Mouse (Mus musculus) gastrocnemius, postnatal 25 days (tissue): ENCODE results near the gene Cnr2. TPM values are rescaled to one million over a fixed set of nuclear protein-coding genes. Genes with fewer than 3 reads are reported as not detected.

Experiments used
- DNase-seq: peaks from one replicate; pipeline ENCODE4 v3.0.0; 2022
- total RNA-seq, 2 experiments: library from RNA; stranded (reverse); gene quantifications; 1 replicate in 1 of 2; 2 replicates in 1 of 2; pipeline ENCODE4 v1.2.3; 2021

Gene Cnr2
- total RNA-seq, 2 experiments from 2014 or later = 0.08 to 0.10 TPM

DNA sequence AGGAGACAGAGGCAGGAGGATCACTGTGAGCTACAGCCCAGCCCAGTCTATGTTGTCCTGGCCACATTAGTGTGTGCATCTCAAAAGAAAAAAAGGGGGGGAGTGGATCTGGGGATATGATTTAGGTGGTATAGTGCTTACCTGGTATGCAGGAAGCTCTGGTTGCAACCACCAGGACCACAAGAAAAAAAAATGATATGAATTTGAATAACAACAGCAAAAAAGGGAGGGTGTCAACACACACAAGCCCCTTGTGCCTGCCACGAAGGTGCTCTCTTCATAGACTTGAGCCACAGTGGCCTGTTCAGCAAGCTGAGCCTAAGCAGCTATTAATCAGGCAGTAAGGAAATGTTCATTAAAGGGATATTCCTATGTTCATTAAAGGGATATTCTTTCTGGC is 9.6 kb downstream of the Cnr2 start:
- no peak for DNase-seq

DNA sequence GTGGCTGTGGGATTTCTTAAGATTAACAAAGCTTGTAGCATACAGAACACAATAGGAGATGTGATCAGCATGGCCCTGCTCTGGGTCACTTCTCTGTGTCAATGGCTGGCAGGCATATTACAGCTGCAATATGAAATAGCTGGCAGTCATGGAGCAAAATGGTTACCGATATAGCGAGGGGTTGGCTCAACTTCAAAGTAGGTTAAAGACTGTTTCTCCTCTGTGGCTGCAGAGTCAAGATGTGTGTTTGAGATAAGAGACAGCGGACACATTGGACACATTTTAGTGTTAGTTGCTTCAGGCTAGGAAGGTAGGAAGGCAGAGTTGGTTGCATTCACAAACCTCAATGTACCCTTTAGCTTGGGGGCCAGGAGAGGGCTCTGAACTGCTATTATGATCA is 11.4 kb downstream of the Cnr2 start:
- DNase-seq = no peak

DNA sequence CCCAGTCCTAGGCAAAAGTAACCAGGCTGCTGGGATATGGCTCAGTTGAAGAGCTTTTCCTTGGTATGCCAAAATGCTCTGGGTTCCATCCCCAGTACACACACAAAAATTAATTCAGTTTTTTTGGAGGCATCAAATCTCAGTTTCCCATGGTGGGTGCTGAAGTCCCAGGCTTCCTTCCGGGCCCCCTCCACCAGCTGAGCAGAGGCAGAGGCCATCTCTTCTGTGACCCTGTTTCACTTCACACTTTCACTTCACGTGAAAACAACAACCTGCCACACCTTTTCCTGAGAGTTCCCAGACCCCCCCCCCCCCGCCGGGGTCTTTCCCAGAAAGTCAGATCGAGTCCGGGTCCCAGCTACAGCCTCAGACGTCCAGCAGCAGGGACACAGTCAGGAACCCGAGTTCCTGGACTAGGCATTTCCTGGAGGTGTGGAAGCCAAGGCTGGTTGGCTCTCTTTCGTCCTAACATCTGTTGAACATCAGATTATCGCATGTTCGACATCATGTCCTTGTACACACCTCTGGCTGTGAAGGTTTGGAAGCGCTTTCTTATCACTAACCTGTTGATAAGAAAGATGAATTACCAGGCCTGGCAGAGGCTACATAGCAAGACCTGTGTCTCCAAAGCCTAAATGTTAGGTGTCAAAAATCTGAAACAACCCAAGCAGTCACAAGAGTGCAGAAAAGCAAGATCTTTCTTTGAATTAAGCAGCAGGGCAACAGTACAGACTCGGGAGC is 14.3 kb downstream of the Cnr2 start:
- DNase-seq = no peak

DNA sequence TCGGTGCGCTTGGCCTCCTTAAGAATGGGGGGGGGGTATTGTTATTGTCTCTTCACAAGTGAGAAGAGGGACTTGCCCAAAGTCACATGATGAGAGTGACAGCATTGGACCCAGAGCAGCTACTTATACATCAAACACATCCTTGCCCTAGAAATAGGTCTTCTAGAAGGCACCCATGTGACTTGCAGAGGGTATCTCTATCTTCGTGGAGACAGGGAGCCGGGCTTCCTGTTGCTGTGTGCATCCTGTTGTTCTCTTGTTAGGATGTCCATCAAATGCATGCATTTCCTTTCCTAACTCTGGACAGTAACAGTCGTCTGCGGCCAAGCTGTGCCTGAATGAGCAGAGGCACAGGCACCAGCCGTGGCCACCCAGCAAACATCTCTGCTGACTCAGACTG is 16.3 kb downstream of the Cnr2 start:
- no peak for DNase-seq

DNA sequence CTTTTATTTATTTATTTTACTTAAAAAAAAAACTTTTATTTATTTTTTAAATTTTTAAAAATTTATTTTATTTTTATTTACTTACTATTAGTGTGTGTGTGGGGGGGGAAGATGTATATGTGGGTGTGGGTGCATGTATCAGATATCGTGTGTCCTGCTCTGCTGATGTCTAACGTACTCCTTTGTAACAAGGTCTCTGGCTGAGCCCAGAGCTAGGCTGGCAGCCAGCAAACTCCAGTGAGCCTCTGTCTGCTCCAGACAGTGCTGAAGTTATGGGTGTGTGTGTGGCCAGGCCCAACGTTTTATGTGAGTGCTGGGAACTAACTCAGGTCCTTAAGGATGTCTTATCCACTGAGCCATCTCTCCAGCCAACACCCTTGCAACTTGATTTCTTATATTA is 17.0 kb downstream of the Cnr2 start:
- no peak for DNase-seq

DNA sequence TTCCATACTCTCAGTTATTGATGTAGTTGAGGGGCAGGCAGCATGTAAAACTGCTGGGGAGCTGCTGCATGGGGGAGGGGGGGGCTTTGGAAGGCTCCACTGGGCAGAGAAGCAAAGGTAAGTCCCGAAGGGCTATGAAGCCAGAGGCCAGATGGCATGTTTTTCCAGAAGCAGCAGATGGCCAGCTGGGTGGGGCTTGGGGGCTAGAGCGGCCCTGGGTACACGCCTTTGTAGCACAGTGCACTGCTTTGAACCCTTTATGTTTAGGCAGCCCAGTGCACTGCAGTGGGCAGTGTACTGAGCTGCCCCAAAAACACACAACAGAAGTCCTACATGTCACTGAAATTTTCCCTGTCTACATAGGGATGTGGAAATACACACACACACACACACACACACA is 17.6 kb downstream of the Cnr2 start:
- no peak for DNase-seq

DNA sequence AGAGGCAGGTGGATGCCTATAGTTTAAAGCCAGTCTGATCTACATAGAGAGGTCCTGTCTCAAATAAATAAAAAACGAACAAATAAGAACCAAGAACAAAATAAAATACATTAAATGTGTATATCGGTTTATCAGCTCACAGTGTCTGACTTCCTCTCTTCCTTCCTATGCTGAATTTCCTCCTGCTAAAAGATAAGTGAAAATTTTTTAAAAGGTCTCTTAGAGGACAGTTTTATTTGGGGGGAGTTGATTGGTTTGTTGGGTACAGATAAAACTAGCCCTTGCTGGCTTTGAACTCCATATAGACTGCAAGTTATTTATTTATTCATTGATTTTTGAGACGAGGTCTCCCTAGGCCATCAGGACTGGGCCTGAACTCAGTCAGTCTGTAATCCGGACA is 18.2 kb downstream of the Cnr2 start:
- no peak for DNase-seq

DNA sequence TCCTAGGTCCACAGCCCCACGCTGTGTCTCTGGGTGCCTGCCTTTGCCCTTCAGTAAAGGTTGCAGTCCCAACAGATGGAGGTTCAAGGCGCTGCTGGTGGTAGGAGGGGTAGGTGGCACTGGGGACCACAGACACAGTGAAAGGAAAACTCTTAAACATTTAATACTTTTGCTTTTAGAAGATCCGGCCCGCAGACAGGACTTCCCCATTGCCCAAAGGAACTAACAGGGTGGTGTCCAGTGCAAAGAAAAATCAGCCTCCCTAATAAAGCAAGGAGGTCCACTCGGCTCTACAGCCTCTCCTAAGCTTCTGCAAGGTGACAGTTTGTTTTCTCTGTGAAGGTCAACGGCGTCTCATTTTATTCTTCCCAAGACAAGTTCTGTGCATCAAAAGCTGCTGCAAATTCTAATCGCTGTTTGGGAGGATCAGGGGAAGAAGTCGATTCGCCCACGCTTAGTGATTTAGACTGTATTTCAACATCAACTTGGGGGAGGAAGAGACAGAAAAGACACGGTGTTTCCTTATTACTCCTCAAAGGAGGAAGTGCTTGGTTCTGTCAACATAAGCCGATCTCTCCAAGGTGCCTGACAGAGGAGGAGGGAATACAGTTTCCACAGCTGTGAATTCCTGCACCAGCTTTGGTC is 23.6 kb downstream of the Cnr2 start:
- no peak for DNase-seq

DNA sequence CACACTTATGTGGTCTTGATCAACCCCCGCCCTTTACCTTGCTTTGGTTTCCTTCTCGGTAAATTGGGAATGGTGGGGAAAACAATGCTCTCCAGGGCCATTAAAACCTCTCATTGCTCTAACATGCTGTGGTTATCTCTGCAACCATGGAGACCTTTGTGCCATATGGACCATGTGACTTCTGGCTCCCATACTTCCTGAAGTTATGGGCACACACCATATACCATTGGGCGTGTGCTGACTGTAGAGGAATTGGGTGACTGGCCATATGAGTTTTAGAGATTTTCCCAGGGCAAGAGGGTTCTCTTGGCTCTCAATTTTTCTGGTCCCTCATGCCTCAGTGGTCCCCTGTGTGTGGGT is 24.1 kb downstream of the Cnr2 start:
- DNase-seq = no peak

DNA sequence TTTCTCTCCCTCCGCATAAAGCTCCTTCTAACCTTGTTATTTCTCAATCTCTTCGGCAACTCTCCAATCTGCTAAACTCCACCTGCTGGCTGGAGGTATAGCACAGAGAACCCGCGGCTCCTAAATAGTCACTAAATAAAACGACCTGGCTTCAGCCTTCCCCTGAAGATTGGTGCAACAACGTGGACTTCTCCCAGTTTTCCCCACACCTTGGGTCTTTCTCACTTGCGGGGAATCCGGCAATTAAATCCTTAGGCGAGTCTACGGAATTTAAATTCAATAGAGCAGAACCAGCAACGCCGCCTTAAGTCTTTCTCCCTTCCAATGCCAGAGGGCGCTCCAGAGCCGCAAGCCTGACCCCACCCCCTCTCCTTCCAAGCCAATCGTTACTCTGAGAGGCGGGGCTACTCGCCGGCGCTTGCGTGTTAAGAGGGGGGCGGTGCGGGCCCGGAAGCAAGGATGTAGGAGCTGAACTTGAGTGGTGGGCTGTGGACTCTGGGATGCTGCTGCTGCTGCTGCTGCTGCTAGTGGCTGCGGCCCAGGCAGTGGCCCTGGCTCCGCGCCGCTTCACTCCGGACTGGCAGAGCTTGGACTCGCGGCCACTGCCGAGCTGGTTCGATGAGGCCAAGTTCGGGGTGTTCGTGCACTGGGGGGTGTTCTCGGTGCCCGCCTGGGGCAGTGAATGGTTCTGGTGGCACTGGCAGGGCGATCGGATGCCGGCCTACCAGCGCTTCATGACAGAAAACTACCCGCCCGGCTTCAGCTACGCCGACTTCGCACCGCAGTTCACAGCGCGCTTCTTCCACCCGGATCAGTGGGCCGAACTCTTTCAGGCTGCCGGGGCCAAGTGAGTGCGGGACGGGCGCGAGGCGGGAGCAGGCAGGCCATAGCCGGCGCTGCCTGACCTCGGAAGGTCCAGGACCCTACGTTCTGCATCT is 25.4 kb downstream of the Cnr2 start, which contains the start of gene Fuca1:
Fuca1 (plus strand) TSS at position 432 of the 938 bp plus-strand sequence.
- peak; percentile 92 for DNase-seq

DNA sequence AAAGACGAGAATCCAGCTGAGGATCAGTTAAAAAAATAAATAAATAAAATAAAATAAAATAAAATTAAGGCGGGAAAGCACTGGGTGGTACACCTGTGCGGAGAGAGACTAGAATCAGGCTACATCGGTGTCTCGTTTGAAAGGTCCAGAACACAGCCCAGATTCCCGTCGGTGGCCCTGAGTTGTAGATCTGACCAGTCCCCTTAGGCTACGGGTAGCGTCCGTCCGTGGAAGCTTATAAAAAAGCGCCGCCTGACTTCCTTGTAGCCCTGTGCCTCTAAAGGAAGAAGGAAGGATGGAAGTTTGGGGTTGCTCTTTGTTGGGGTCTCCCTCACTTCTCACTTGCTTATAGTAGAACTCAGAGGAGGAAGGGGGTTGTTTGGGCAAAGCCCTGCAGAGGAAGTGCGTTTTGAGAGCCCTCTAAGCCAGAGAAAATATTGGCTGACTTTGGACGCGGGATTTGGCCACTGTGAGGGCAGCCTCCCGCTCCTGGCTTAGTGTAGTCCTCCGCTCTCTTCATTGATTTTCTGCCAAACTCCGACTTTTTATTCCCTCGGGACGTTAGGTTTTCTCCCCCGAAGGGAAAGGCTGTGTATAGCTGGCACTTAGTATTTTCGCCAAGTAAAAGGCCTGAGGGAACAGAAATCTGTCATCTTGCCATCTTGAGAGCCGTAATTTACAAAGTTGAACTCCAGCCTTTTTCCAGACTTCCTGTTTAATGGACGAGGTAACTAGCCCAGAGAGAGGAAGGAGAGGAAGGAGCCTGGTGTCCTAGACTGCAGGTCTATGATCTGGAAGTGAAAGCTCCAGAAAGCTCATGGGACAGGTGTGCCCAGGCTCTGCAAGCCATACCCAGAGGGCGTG is 26.3 kb downstream of the Cnr2 start:
- peak; percentile 24 for DNase-seq

DNA sequence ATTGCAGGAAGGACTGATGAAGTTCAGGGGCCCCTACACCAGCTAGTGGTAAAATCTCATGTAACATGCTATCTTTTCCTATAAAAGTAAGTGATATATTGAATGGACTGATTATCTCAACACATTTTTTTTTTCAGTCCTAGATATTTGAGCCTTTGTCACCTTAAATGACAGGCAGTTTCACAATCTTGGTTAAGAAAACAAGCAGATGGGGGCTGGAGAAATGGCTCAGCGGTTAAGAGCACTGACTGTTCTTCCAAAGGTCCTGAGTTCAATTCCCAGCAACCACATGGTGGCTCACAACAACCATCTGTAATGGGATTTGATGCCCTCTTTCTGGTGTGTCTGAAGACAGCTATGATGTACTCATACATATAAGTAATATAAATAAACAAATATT is 27.0 kb downstream of the Cnr2 start:
- no peak for DNase-seq

DNA sequence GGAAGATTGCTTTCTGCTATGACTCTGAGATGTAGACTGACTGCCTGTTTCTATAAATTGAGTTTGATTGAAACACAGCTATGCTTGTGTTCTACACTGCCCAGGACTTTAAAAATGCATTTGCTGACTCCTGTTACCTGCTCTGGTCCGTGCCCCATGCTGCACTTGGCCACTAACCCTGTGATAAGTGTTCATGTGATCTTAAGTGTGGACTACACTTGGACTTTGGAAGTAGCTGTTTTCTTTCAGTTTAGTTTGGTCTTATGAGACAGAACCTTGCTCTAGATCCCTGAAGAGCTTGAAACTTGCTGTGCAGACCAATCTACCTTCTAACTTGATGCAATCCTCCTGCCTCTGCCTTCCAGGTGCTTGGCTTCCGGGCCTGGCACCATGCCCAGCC is 29.2 kb downstream of the Cnr2 start:
- DNase-seq = no peak

DNA sequence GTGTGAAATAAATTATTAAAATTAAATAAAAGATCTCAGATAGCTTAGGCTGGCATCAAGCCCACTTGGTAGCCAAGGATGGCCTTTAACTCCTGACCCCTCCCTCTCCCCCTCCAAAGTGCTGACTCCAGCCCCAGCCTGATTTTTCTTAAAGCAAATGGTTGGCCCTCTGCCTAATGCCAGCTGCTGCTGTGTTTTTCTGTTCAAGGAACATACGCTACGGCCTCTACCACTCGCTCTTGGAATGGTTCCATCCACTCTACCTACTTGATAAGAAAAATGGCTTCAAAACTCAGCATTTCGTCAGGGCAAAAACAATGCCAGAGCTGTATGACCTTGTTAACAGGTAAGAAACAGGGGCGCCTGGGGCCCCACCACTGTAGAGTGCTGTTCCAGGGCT is 30.1 kb downstream of the Cnr2 start:
- no peak for DNase-seq

DNA sequence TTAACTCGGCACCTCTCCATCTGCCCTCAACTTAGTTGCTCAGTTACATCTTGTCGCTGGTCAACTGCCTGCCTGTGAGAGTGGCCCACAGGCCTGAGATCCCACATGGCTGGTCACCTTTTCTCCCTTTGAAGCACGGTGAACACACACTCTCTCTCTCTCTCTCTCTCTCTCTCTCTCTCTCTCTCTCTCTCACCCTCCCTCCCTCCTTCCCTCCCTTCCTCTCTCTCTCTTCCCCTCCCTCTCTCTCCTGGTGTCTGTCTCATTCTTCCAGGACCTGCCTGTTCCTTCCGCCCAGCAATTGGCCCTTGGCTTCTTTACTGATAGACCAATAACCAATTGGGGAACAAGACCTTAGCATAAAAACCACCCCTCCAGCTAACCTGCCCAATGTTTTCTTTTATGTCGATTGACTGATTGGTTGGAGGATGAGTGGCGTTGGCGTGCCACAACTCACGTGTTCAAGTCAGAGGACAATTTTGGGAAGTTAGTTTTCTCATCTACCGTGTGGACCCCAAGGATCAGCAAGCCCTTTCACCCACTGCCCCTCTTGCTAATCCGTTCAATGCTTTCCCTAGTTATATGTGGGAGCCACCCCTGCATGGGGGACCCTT is 31.1 kb downstream of the Cnr2 start:
- DNase-seq = no peak

DNA sequence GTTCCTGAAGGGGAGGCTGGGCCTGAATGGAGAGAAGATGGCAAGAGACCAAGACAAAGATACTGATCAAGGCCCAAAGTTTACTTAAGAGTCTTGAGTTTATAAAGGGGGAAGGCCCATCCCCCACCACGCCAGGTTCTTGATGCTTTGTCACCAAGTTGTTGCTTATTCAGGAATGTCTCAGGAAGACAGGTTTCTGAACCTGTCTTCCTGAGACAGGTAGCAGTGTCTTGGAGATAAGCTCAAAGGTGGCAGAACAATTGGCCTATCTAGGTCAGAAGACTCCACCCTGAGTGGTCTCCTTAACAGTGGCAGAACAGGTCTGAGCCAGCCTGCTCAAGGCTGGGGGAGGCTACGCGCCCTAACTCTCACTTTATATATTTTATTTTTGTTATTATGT is 31.7 kb downstream of the Cnr2 start:
- DNase-seq = no peak

DNA sequence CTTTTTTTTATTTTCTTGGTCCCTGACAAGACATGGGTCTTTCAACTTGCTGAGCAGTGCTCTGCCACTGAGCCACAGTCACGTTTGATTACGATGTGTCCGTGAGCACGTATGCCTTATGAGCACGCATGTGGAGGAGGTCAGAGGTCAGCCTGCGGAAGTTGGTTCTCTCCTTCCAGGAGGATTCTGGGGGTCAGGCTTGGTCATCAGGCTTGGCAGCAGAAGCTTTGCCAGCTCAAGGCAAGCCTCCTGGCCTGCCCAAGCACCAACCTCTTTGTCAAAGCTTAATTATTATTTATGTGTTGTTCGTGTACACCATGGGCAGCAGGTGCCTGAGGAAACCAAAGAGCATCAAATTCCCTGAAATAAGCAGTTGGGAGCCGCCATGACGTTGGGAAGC is 33.2 kb downstream of the Cnr2 start:
- no peak for DNase-seq

DNA sequence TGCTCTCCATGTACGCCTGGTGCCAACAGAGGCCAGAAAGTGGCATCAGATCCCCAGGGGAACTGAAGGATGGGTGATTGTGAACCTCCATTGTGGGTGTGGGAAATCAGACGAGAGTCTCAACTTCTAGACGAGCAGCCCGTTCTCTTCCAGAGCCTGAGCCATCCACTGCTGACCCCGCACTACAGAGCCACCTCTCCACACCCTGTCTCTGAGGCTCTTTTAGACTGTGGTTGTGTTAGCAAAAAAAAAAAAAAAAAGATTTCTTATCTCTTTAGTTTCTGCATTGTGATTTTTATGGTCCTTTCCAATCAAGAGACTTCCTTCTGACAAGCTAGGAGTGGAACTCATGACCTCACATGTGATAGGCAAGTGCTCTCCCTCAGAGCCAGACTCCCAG is 34.2 kb downstream of the Cnr2 start:
- DNase-seq = no peak

DNA sequence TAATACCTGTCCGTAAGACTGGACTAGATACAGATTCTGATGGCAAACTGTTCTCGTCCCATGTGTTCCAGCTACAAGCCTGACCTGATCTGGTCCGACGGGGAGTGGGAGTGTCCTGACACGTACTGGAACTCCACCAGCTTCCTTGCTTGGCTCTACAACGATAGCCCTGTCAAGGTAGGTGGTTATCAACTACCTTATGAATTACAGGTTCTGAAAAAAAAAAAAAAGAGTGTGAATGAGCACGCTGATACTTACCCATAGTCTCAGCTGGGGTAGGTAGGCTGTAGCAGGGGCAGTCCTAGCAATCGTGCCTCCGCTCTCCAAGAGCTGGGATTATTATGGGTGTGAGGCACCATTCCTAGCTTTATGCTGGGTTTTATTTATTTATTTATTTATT is 34.6 kb downstream of the Cnr2 start:
- DNase-seq = no peak

DNA sequence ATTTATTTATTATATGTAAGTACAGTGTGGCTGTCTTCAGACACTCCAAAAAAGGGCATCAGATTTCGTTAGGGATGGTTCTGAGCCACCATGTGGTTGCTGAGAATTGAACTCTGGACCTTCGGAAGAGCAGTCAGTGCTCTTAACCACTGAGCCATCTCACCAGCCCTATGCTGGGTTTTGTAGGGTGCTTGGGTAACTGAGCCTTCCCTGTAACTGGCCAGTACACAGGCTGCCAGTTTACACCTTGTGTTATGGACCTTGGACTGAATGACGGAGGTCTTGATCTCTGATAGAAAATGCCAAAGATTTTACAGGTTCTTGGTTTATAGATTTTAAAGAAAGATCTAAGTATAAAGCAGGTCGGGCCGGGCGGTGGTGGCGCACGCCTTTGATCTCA is 35.0 kb downstream of the Cnr2 start:
- no peak for DNase-seq

DNA sequence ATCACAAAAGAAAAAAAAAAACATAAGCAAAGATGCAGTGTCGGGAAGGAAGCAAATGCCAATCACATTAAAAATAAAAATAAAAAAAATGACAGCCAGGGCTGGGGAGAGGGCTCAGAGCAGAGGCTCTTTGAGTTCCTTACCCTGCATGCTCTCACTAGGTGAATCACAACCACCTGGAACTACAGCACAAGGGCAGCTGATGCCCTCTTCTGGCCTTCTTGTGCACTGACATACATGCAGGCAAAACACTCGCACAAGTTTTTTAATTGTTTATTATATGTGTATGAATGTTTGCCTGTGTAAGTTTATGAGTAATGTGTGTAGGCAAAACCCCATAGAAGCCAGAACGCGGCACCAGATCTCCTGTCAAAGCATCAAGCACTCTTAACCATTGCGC is 36.6 kb downstream of the Cnr2 start:
- no peak for DNase-seq
